Comparison of ENCODE assay signal across 25 mouse cellular contexts in genomic region chr15:79745883-79746282, GRCm38 (mm10). TPM values are rescaled to one million over a fixed set of nuclear protein-coding genes. Genes with fewer than 3 reads are reported as not detected.
DNase-seq lines count a peak whose midpoint lies in the region; ATAC-seq and TF ChIP-seq lines count a peak whose summit lies in the region.
"Had no signal": no experiment of that assay in that cellular context is flagged by ENCODE, and none has a peak within 500 bp of the region (broad histone marks: within the 10 kb centered on the region; RNA-seq: fewer than 3 reads in every experiment).

No protein-coding gene starts in this region.

- no peak for TF ChIP-seq CTCF in E14TG2a.4 (conservative IDR thresholded peaks at IDR 0.05; ENCODE audit: low read length)
- TF ChIP-seq CTCF in thymus, adult 2 months (IDR thresholded peaks at IDR 0.05; ENCODE audit: borderline replicate concordance, control insufficient read depth, extremely low read depth, insufficient read depth, low read length, poor library complexity), result no peak

- no peaks in the 10 kb centered on the region for H3K27me3 ChIP-seq in midbrain, embryonic 11.5 days (ENCODE audit: control insufficient read depth, insufficient read depth, low read length)
- H3K27me3 ChIP-seq in midbrain, embryonic 15.5 days (replicated peaks), result no peaks in the 10 kb centered on the region
- peaks cover 5% of the 10 kb centered on the region; the same call in 1 of the 2 replicates for H3K27me3 ChIP-seq in E14TG2a.4 (ENCODE audit: insufficient read depth, low read length)
- H3K27me3 ChIP-seq in thymus, adult 2 months (ENCODE audit: control insufficient read depth, insufficient read depth, low read length), result no peaks in the 10 kb centered on the region
- H3K27me3 ChIP-seq: embryonic facial prominence, embryonic 12.5 days; forebrain, embryonic 13.5 days; heart, embryonic 15.5 days had no signal

- H3K4me3 ChIP-seq in midbrain, embryonic 11.5 days (ENCODE audit: low read depth, low read length), result no peak overlapping the region
- H3K4me3 ChIP-seq in midbrain, embryonic 15.5 days, result no peak overlapping the region
- 0 out of 2 replicates have a peak overlapping the region, but pooled peaks have one; percentile 48 for H3K4me3 ChIP-seq in E14TG2a.4 (replicated peaks; ENCODE audit: low read length)
- H3K4me3 ChIP-seq in thymus, adult 2 months (ENCODE audit: control insufficient read depth, insufficient read depth, low read length), result no peak overlapping the region
- H3K4me3 ChIP-seq: embryonic facial prominence, embryonic 12.5 days; forebrain, embryonic 10.5 days; forebrain, embryonic 13.5 days; heart, embryonic 15.5 days had no signal

- no peaks in the 10 kb centered on the region for H3K9me3 ChIP-seq in midbrain, embryonic 11.5 days (ENCODE audit: control insufficient read depth, low read length)
- H3K9me3 ChIP-seq in midbrain, embryonic 15.5 days, result no peaks in the 10 kb centered on the region
- H3K9me3 ChIP-seq in E14TG2a.4 (ENCODE audit: low read length), result no peaks in the 10 kb centered on the region
- H3K9me3 ChIP-seq: embryonic facial prominence, embryonic 12.5 days; forebrain, embryonic 10.5 days; forebrain, embryonic 13.5 days; heart, embryonic 15.5 days had no signal

- intact Hi-C loops in gastrocnemius, postnatal 14 days (cut with DNase I; ENCODE audit: low total_unique reads), result no loop called here

- WGBS in midbrain, embryonic 11.5 days, result 85% methylated on average over 5 of the region's 5 CpGs
- 86% methylated on average over 5 of the region's 5 CpGs for WGBS in midbrain, embryonic 15.5 days
- WGBS in thymus, adult 2 months, result 98% methylated on average over 5 of the region's 5 CpGs

- no peak overlapping the region for H3K9ac ChIP-seq in midbrain, embryonic 11.5 days (ENCODE audit: low read length)
- H3K9ac ChIP-seq in midbrain, embryonic 15.5 days, result no peak overlapping the region
- H3K9ac ChIP-seq: embryonic facial prominence, embryonic 12.5 days; forebrain, embryonic 13.5 days; heart, embryonic 15.5 days; hindbrain, embryonic 14.5 days had no signal

- ATAC-seq in midbrain, embryonic 11.5 days (ENCODE audit: low FRiP score), result no peak
- no peak for ATAC-seq in midbrain, embryonic 15.5 days (replicated peaks)
- ATAC-seq: forebrain, embryonic 13.5 days; forebrain, embryonic 16.5 days; hindbrain, postnatal 0 days; inflammation-experienced regulatory T-cells, adult 6 months; intestine, embryonic 16.5 days had no signal

- TF ChIP-seq POLR2A in thymus, adult 2 months (IDR thresholded peaks at IDR 0.05; ENCODE audit: control insufficient read depth, extremely low read depth, insufficient read depth, low read length, poor library complexity), result no peak

- no peaks in the 10 kb centered on the region for H3K36me3 ChIP-seq in midbrain, embryonic 11.5 days (ENCODE audit: control insufficient read depth, insufficient read depth, low read length)
- H3K36me3 ChIP-seq in midbrain, embryonic 15.5 days (replicated peaks), result no peaks in the 10 kb centered on the region
- no peaks in the 10 kb centered on the region for H3K36me3 ChIP-seq in E14TG2a.4 (ENCODE audit: insufficient read depth, low read length)
- H3K36me3 ChIP-seq in thymus, adult 2 months (ENCODE audit: control insufficient read depth, insufficient read depth, low read length), result no peaks in the 10 kb centered on the region
- H3K36me3 ChIP-seq: embryonic facial prominence, embryonic 12.5 days; forebrain, embryonic 10.5 days; heart, embryonic 15.5 days had no signal

- no peak overlapping the region for H3K4me2 ChIP-seq in midbrain, embryonic 11.5 days
- no peak overlapping the region for H3K4me2 ChIP-seq in midbrain, embryonic 15.5 days
- H3K4me2 ChIP-seq: embryonic facial prominence, embryonic 12.5 days; forebrain, embryonic 13.5 days; heart, embryonic 11.5 days; heart, embryonic 15.5 days; hindbrain, embryonic 14.5 days had no signal

- H3K27ac ChIP-seq in midbrain, embryonic 11.5 days (ENCODE audit: low read depth, low read length), result no peak overlapping the region
- no peak overlapping the region for H3K27ac ChIP-seq in midbrain, embryonic 15.5 days
- H3K27ac ChIP-seq in thymus, adult 2 months (ENCODE audit: control insufficient read depth, insufficient read depth, low read length), result no peak overlapping the region
- H3K27ac ChIP-seq: embryonic facial prominence, embryonic 12.5 days; forebrain, embryonic 10.5 days; forebrain, embryonic 13.5 days; heart, embryonic 15.5 days; hindbrain, embryonic 14.5 days; hindbrain, postnatal 0 days had no signal

- H3K4me1 ChIP-seq in midbrain, embryonic 11.5 days (ENCODE audit: control insufficient read depth, insufficient read depth, low read length), result peaks cover 11% of the 10 kb centered on the region
- H3K4me1 ChIP-seq in midbrain, embryonic 15.5 days, result peaks cover 14% of the 10 kb centered on the region
- H3K4me1 ChIP-seq in E14TG2a.4 (replicated peaks; ENCODE audit: low read depth, low read length), result peaks cover 70% of the 10 kb centered on the region
- peaks cover 22% of the 10 kb centered on the region for H3K4me1 ChIP-seq in thymus, adult 2 months (replicated peaks; ENCODE audit: control insufficient read depth, insufficient read depth, low read length)

- peak; percentile 6 for DNase-seq in midbrain, embryonic 11.5 days (ENCODE audit: low spot score, missing footprints)
- peak; percentile 45 for DNase-seq in ZHBTc4 (ENCODE audit: low read depth, low spot score)
- DNase-seq in thymus, adult 2 months, result no peak
- DNase-seq in gastrocnemius, postnatal 14 days, result no peak
- DNase-seq: adrenal gland, adult 2 months; adrenal gland, postnatal 14 days; cerebellum, adult 11-12 months; cerebellum, adult 8-10 months; cerebellum, postnatal 10 days; gastrocnemius, postnatal 10 days; heart, adult 11 months; heart, postnatal 10 days; heart, postnatal 4 days had no signal

RNA-seq across cellular contexts. Expression of gene Sun2, which starts 3.5 kb away (rescaled TPM):
- polyA plus RNA-seq in midbrain, embryonic 11.5 days (2014; fragmentation: Nextera tagmentation; extraction: Ambion mirVana), result 3.0 and 4.2 TPM in 2 replicates
- polyA plus RNA-seq in midbrain, embryonic 15.5 days (2015; fragmentation: Nextera tagmentation; extraction: Ambion mirVana), result 7.6 and 9.3 TPM in 2 replicates
- polyA plus RNA-seq in thymus, adult 2 months (2012; rRNA removed), result 245 and 297 TPM in 2 replicates
- total RNA-seq in gastrocnemius, postnatal 14 days (2021), result 10 to 100 TPM; 62.3 to 81.4 TPM

RNA-seq across cellular contexts. Expression of gene Dnal4, which starts 31.8 kb away (rescaled TPM):
- polyA plus RNA-seq in midbrain, embryonic 11.5 days (2014; fragmentation: Nextera tagmentation; extraction: Ambion mirVana), result 62.9 and 72.1 TPM in 2 replicates
- polyA plus RNA-seq in midbrain, embryonic 15.5 days (2015; fragmentation: Nextera tagmentation; extraction: Ambion mirVana), result 80.6 and 81.1 TPM in 2 replicates
- 51.2 and 51.3 TPM in 2 replicates for polyA plus RNA-seq in thymus, adult 2 months (2012; rRNA removed)
- total RNA-seq in gastrocnemius, postnatal 14 days (2021), result 1 to 10 TPM; 7.4 to 7.6 TPM

RNA-seq across cellular contexts. Expression of gene Gtpbp1, which starts 55.2 kb away (rescaled TPM):
- polyA plus RNA-seq in midbrain, embryonic 11.5 days (2014; fragmentation: Nextera tagmentation; extraction: Ambion mirVana), result 31.9 and 37.5 TPM in 2 replicates
- polyA plus RNA-seq in midbrain, embryonic 15.5 days (2015; fragmentation: Nextera tagmentation; extraction: Ambion mirVana), result 53.7 and 57.4 TPM in 2 replicates
- 91.3 and 114 TPM in 2 replicates for polyA plus RNA-seq in thymus, adult 2 months (2012; rRNA removed)
- total RNA-seq in gastrocnemius, postnatal 14 days (2021), result 10 to 100 TPM; 17.7 to 18.0 TPM

RNA-seq across cellular contexts. Expression of gene Josd1, which starts 58.2 kb away (rescaled TPM):
- polyA plus RNA-seq in midbrain, embryonic 11.5 days (2014; fragmentation: Nextera tagmentation; extraction: Ambion mirVana), result 12.9 and 14.0 TPM in 2 replicates
- polyA plus RNA-seq in midbrain, embryonic 15.5 days (2015; fragmentation: Nextera tagmentation; extraction: Ambion mirVana), result 22.8 and 24.0 TPM in 2 replicates
- 23.8 and 30.5 TPM in 2 replicates for polyA plus RNA-seq in thymus, adult 2 months (2012; rRNA removed)
- 10 to 100 TPM in 1 of 2 experiments, 1 to 10 TPM in 1; 9.8 to 11.1 TPM for total RNA-seq in gastrocnemius, postnatal 14 days (2021)

RNA-seq across cellular contexts. Expression of gene Nptxr, which starts 58.7 kb away (rescaled TPM):
- polyA plus RNA-seq in midbrain, embryonic 11.5 days (2014; fragmentation: Nextera tagmentation; extraction: Ambion mirVana), result 1.3 and 2.1 TPM in 2 replicates
- 52.0 and 54.8 TPM in 2 replicates for polyA plus RNA-seq in midbrain, embryonic 15.5 days (2015; fragmentation: Nextera tagmentation; extraction: Ambion mirVana)
- 1.2 and 1.4 TPM in 2 replicates for polyA plus RNA-seq in thymus, adult 2 months (2012; rRNA removed)
- 1 to 10 TPM; 1.9 to 2.6 TPM for total RNA-seq in gastrocnemius, postnatal 14 days (2021)

Comparison
In these comparisons a context has a peak if more than half of its experiments do, and no peak if none do; other contexts are left out.
1. DNase-seq: peak in midbrain, embryonic 11.5 days (single experiment) and ZHBTc4 (single experiment); none in thymus, adult 2 months (single experiment) and gastrocnemius, postnatal 14 days (single experiment).
2. RNA of gene Sun2, which starts 3.5 kb away (polyA plus RNA-seq): 245 to 297 TPM in thymus, adult 2 months; 7.6 to 9.3 TPM in midbrain, embryonic 15.5 days and 3.0 to 4.2 TPM in midbrain, embryonic 11.5 days; every median in the first group is over 10 times any median in the second.